Mouse (Mus musculus) kidney, adult 2 months (tissue): Measurements from ENCODE around the gene Krtap19-3.

Experiments
- CTCF ChIP-seq: fragments of 200-500 bp; conservative IDR thresholded peaks from 2 replicates; pipeline ENCODE4 v1.5.1; 2011; ENCODE audit warnings: low read depth, mild to moderate bottlenecking, control low read depth, low read length, moderate library complexity, mixed read lengths; ENCODE audit not compliant: insufficient read depth, insufficient read length
- POLR2A ChIP-seq: fragments of 200-500 bp; IDR thresholded peaks from one replicate; pipeline ENCODE4 v1.6.1; 2011; ENCODE audit warnings: low read depth, low read length, control low read depth

- TF ChIP-seq CTCF, result no peak
- no peak for TF ChIP-seq POLR2A
These were observed 8.5 kb downstream of the Krtap19-3 start, which contains the start of gene Krtap19-1 for GRCm38 (mm10) chr16:88869311-88869710.
